Mouse (Mus musculus): ENCODE measurements around the gene Odam. TPM values are rescaled to one million over a fixed set of nuclear protein-coding genes. Genes with fewer than 3 reads are reported as not detected.

Odam gene
- polyA plus RNA-seq (2012; rRNA removed), result not detected in 2 replicates

DNA sequence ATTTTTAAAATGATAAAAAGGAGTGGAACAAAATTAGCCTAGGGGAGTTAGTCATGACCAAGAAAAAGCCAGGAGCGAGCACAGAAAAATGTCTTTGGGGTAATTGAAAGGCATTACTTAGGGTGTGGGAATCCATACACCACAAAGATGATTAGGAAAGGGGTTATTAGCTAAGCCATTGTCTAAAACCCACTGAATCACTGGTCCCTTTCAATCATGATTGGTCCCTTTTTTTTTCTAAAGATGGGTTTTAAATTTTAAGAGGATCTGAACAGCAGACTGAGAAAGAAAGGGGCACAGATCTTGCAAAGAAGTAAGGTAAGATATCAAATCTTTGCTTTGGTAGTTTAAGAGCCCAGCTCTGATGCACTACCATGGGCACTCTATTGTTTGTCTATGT is at the start of gene Odam:
TSS of gene Odam (plus strand) at position 301 of the 400 bp plus-strand sequence.
- no peak for DNase-seq (ENCODE audit: extremely low spot score in 1 of 2, low spot score in 1 of 2)

DNA sequence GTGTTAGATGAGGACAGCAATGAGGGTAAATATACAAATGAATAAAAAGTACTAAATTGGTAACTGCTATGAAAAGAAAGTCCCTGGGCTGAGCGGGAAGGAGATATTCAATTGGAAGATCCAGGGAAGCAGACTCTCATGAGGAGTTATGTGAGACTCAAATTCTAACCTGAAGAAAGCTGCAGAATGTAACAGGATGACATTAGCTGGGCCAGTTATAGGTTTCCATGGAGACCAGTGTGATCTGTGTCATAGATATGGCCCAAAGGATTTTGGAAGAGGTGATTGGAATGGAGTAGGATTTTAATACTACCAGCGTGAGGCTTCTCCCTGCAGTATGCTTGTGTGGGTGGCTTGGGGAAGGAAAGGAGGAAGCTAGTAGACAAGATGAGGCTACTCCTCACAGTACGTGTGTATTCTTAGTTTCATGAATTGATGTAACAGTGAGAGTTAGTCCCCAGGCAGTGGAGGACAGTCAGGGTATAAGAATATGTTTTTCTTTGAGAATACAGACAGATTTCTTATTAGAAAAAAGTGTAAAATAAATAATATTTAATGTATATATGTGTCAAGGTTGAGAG is 29.6 kb upstream of the Odam start:
- DNase-seq (ENCODE audit: extremely low spot score in 1 of 2, low spot score in 1 of 2), result peak in 1 of 2 experiments; percentile 6

DNA sequence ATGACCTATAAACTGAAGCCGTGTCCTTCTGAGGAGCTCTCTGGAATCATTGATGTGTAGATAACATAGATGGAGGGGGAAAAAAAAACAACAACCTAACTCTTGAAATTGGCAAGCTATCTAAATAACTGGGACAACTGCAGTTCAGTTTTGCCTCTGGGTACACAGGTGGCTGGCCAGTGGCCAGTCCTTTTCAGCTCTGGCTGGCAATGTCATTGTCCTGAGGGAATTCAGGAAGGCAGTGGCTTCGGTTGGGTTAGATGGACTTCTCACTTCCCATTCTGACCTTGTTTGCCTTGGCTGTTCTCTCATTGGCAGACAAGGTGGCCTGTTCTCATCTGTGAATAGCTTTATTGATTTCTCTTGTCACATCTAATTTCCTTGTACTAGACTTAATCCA is 14.7 kb upstream of the Odam start:
- no peak for DNase-seq (ENCODE audit: extremely low spot score in 1 of 2, low spot score in 1 of 2)

GRCm38 (mm10) chr5:87871423-87871822 is 13.4 kb upstream of the Odam start:
- no peak for DNase-seq (ENCODE audit: extremely low spot score in 1 of 2, low spot score in 1 of 2)

GRCm38 (mm10) chr5:87925372-87925771 is 40.5 kb downstream of the Odam start, which contains the start of gene Csn3:
TSS of gene Csn3 (plus strand) at chr5:87925579.
- DNase-seq (ENCODE audit: extremely low spot score in 1 of 2, low spot score in 1 of 2), result no peak

GRCm38 (mm10) chr5:87931603-87932002 is 46.8 kb downstream of the Odam start:
- no peak for DNase-seq (ENCODE audit: extremely low spot score in 1 of 2, low spot score in 1 of 2)

- peak in 1 of 2 experiments; percentile 50 for DNase-seq (ENCODE audit: extremely low spot score in 1 of 2, low spot score in 1 of 2)
Measured at GRCm38 (mm10) chr5:87940752-87941151, 55.9 kb downstream of the Odam start.

GRCm38 (mm10) chr5:87942515-87942914 is 57.7 kb downstream of the Odam start:
- DNase-seq (ENCODE audit: extremely low spot score in 1 of 2, low spot score in 1 of 2), result no peak

Other genes starting within 250 kb of the Odam start
- gene Csn1s1, start 218.8 kb upstream of the Odam start, polyA plus RNA-seq (2012; rRNA removed), result not detected in 2 replicates
- not detected in 2 replicates for gene Csn2, start 185.4 kb upstream of the Odam start, polyA plus RNA-seq (2012; rRNA removed)
- gene Csn1s2a, start 110.5 kb upstream of the Odam start, polyA plus RNA-seq (2012; rRNA removed), result not detected in 2 replicates
- not detected in 2 replicates for gene Csn1s2b, start 76.9 kb upstream of the Odam start, polyA plus RNA-seq (2012; rRNA removed)
- not detected in 2 replicates for gene Prr27, start 59.3 kb upstream of the Odam start, polyA plus RNA-seq (2012; rRNA removed)
- gene Csn3, start 40.5 kb downstream of the Odam start, polyA plus RNA-seq (2012; rRNA removed), result not detected in 2 replicates
- gene 2310003L06Rik, start 84.4 kb downstream of the Odam start, polyA plus RNA-seq (2012; rRNA removed), result not detected in 2 replicates
- gene Gm28434, start 84.5 kb downstream of the Odam start, polyA plus RNA-seq (2012; rRNA removed), result not detected in 2 replicates
- not detected in 2 replicates for gene Cabs1, start 94.4 kb downstream of the Odam start, polyA plus RNA-seq (2012; rRNA removed)
- gene Smr3a, start 117.5 kb downstream of the Odam start, polyA plus RNA-seq (2012; rRNA removed), result not detected in 2 replicates
- gene Smr2, start 201.5 kb downstream of the Odam start, polyA plus RNA-seq (2012; rRNA removed), result not detected in 2 replicates
- gene Gm11116, start 226.5 kb downstream of the Odam start, polyA plus RNA-seq (2012; rRNA removed), result not detected in 2 replicates